Mouse (Mus musculus) lung, embryonic 15.5 days (tissue): ENCODE data around the gene Pawr. TPM values are rescaled to one million over a fixed set of nuclear protein-coding genes. Genes with fewer than 3 reads are reported as not detected.

ENCODE experiments used
- ATAC-seq: fragments of 200-750 bp; cut with Nextera tagmentation; 2 replicates; pipeline ENCODE4 v1.8.0; 2017; ENCODE audit warnings: moderate number of reproducible peaks, borderline replicate concordance; ENCODE audit not compliant: low FRiP score, low TSS enrichment; ENCODE audit errors: extremely low read depth
- H3K27ac ChIP-seq: fragments of 300-500 bp; sonication (generic); 2 replicates; pipeline ENCODE4 v1.5.1; 2015; ENCODE audit warnings: moderate library complexity, mild to moderate bottlenecking, inconsistent platforms
- H3K27me3 ChIP-seq: fragments of 300-500 bp; sonication (generic); 2 replicates; pipeline ENCODE4 v1.6.1; 2015; ENCODE audit warnings: inconsistent platforms
- H3K36me3 ChIP-seq: fragments of 300-500 bp; sonication (generic); 2 replicates; pipeline ENCODE4 v1.6.1; 2015; ENCODE audit warnings: inconsistent platforms
- H3K4me1 ChIP-seq: fragments of 300-500 bp; sonication (generic); 2 replicates; pipeline ENCODE4 v1.6.1; 2015; ENCODE audit warnings: inconsistent platforms
- H3K4me2 ChIP-seq: fragments of 300-500 bp; sonication (generic); 2 replicates; pipeline ENCODE4 v1.6.1; 2015; ENCODE audit warnings: inconsistent platforms, mild to moderate bottlenecking, moderate library complexity
- H3K4me3 ChIP-seq: fragments of 300-500 bp; sonication (generic); 2 replicates; pipeline ENCODE4 v1.5.1; 2015; ENCODE audit warnings: mild to moderate bottlenecking, inconsistent platforms
- H3K9ac ChIP-seq: fragments of 300-500 bp; sonication (generic); 2 replicates; pipeline ENCODE4 v1.6.1; 2015; ENCODE audit warnings: inconsistent platforms
- H3K9me3 ChIP-seq: fragments of 300-500 bp; sonication (generic); 2 replicates; pipeline ENCODE4 v1.6.1; 2016; ENCODE audit warnings: inconsistent platforms
- WGBS: fragments of 180-500 bp; shearing (Covaris S2); methylation state at CpG from one replicate; pipeline ENCODE4 v1.1.7; 2015; 5-methylcytosine and 5-hydroxymethylcytosine counted together
- polyA plus RNA-seq: library from polyadenylated mRNA; unstranded; fragments of >200 nt; fragmentation: Nextera tagmentation; extraction: Ambion mirVana; gene quantifications from 2 replicates; pipeline ENCODE4 v1.2.1, GENCODE M21; 2015

The Pawr gene
- polyA plus RNA-seq, 1 experiment from 2014 or later = 20.8 TPM

- H3K27ac ChIP-seq = no peak overlapping the region
- H3K4me1 ChIP-seq = no peaks in the 10 kb centered on the region
- WGBS = 93% methylated on average over 7 of the region's 7 CpGs
- no peaks in the 10 kb centered on the region for H3K9me3 ChIP-seq
- no peak overlapping the region for H3K9ac ChIP-seq
- ATAC-seq = no peak
- no peak overlapping the region for H3K4me3 ChIP-seq
- H3K4me2 ChIP-seq = no peak overlapping the region
- no peaks in the 10 kb centered on the region for H3K36me3 ChIP-seq
- H3K27me3 ChIP-seq = no peaks in the 10 kb centered on the region
Observed at GRCm38 (mm10) chr10:108315236-108315635, 16.7 kb upstream of the Pawr start.

- Histone ChIP-seq H3K27me3 (no peaks in the 10 kb centered on the region), H3K36me3 (no peaks in the 10 kb centered on the region), H3K9ac (no peak overlapping the region), H3K4me3 (no peak overlapping the region), H3K27ac (no peak overlapping the region), H3K4me1 (no peaks in the 10 kb centered on the region), H3K4me2 (no peak overlapping the region), H3K9me3 (no peaks in the 10 kb centered on the region)
- WGBS = 83% methylated on average over 7 of the region's 7 CpGs
- no peak for ATAC-seq
Observed at GRCm38 (mm10) chr10:108328356-108328755, 3.6 kb upstream of the Pawr start.

GRCm38 (mm10) chr10:108328983-108329382 lies 2.9 kb upstream of the Pawr start:
- Histone ChIP-seq H3K4me2 (no peak overlapping the region), H3K9me3 (no peaks in the 10 kb centered on the region), H3K4me3 (no peak overlapping the region), H3K27me3 (no peaks in the 10 kb centered on the region), H3K36me3 (no peaks in the 10 kb centered on the region), H3K9ac (no peak overlapping the region), H3K4me1 (no peaks in the 10 kb centered on the region), H3K27ac (no peak overlapping the region)
- WGBS = 87% methylated on average over 12 of the region's 12 CpGs
- ATAC-seq = no peak

GRCm38 (mm10) chr10:108329771-108330170 lies 2.1 kb upstream of the Pawr start:
- Histone ChIP-seq H3K9ac (no peak overlapping the region), H3K4me3 (no peak overlapping the region), H3K27me3 (no peaks in the 10 kb centered on the region), H3K4me1 (peaks cover under 1% of the 10 kb centered on the region; the same call in 1 of the 2 replicates), H3K4me2 (no peak overlapping the region), H3K27ac (no peak overlapping the region), H3K9me3 (no peaks in the 10 kb centered on the region), H3K36me3 (no peaks in the 10 kb centered on the region)
- no peak for ATAC-seq
- WGBS = 50% methylated on average over 5 of the region's 5 CpGs

GRCm38 (mm10) chr10:108330964-108331363 lies 957 bp upstream of the Pawr start:
- Histone ChIP-seq H3K9ac (no peak overlapping the region; the same call in 1 of the 2 replicates), H3K9me3 (no peaks in the 10 kb centered on the region), H3K36me3 (no peaks in the 10 kb centered on the region), H3K27me3 (no peaks in the 10 kb centered on the region), H3K4me3 (peak overlapping the region; percentile 75), H3K4me2 (peak overlapping the region; percentile 78), H3K4me1 (peaks cover 6% of the 10 kb centered on the region; the same call in 1 of the 2 replicates), H3K27ac (0 out of 2 replicates have a peak overlapping the region, but pooled peaks have one; percentile 39)
- ATAC-seq = no peak
- 10% methylated on average over 10 of the region's 10 CpGs for WGBS

- H3K27ac ChIP-seq = peak overlapping the region; percentile 92
Observed at GRCm38 (mm10) chr10:108332571-108333541, 935 bp downstream of the Pawr start.

GRCm38 (mm10) chr10:108333642-108334041 lies 1.7 kb downstream of the Pawr start:
- 5% methylated on average over 12 of the region's 12 CpGs for WGBS
- no peak for ATAC-seq

More at GRCm38 (mm10) chr10:108332571-108333541, 935 bp downstream of the Pawr start:
- peak overlapping the region; percentile 75 for H3K4me3 ChIP-seq
- no peaks in the 10 kb centered on the region for H3K9me3 ChIP-seq
- under 1% methylated on average over 59 of the region's 129 CpGs for WGBS
- peak overlapping the region; percentile 76 for H3K9ac ChIP-seq
- H3K36me3 ChIP-seq = no peaks in the 10 kb centered on the region
- H3K27me3 ChIP-seq = no peaks in the 10 kb centered on the region
- peak overlapping the region; percentile 78 for H3K4me2 ChIP-seq
- peaks cover 13% of the 10 kb centered on the region for H3K4me1 ChIP-seq
- peak; percentile 49 for ATAC-seq

GRCm38 (mm10) chr10:108334096-108334495 lies 2.2 kb downstream of the Pawr start:
- no peaks in the 10 kb centered on the region for H3K9me3 ChIP-seq
- H3K27ac ChIP-seq = no peak overlapping the region
- ATAC-seq = no peak
- no peaks in the 10 kb centered on the region for H3K27me3 ChIP-seq
- WGBS = 23% methylated on average over 1 of the region's 1 CpGs
- H3K36me3 ChIP-seq = no peaks in the 10 kb centered on the region
- H3K4me3 ChIP-seq = peak overlapping the region; percentile 75
- peak overlapping the region; percentile 78 for H3K4me2 ChIP-seq
- H3K9ac ChIP-seq = no peak overlapping the region
- peaks cover 16% of the 10 kb centered on the region for H3K4me1 ChIP-seq

More at GRCm38 (mm10) chr10:108333642-108334041, 1.7 kb downstream of the Pawr start:
- Histone ChIP-seq H3K4me3 (peak overlapping the region; percentile 75), H3K36me3 (no peaks in the 10 kb centered on the region), H3K9ac (peak overlapping the region; percentile 76), H3K4me1 (peaks cover 16% of the 10 kb centered on the region), H3K4me2 (peak overlapping the region; percentile 78), H3K27ac (no peak overlapping the region), H3K27me3 (no peaks in the 10 kb centered on the region), H3K9me3 (no peaks in the 10 kb centered on the region)

GRCm38 (mm10) chr10:108335736-108336292 lies 3.9 kb downstream of the Pawr start:
- no peak overlapping the region for H3K9ac ChIP-seq
- peaks cover 16% of the 10 kb centered on the region for H3K4me1 ChIP-seq
- 82% methylated on average over 10 of the region's 10 CpGs for WGBS
- no peak for ATAC-seq
- no peaks in the 10 kb centered on the region for H3K9me3 ChIP-seq
- no peak overlapping the region for H3K4me3 ChIP-seq
- no peaks in the 10 kb centered on the region for H3K36me3 ChIP-seq
- no peak overlapping the region for H3K4me2 ChIP-seq
- H3K27me3 ChIP-seq = no peaks in the 10 kb centered on the region
- H3K27ac ChIP-seq = no peak overlapping the region

GRCm38 (mm10) chr10:108336581-108336980 lies 4.7 kb downstream of the Pawr start:
- ATAC-seq = no peak
- Histone ChIP-seq H3K36me3 (no peaks in the 10 kb centered on the region), H3K27me3 (no peaks in the 10 kb centered on the region), H3K4me2 (no peak overlapping the region), H3K27ac (no peak overlapping the region), H3K9me3 (no peaks in the 10 kb centered on the region), H3K4me3 (no peak overlapping the region), H3K9ac (no peak overlapping the region), H3K4me1 (peaks cover 16% of the 10 kb centered on the region)
- 71% methylated on average over 9 of the region's 9 CpGs for WGBS

- Histone ChIP-seq H3K27me3 (no peaks in the 10 kb centered on the region), H3K36me3 (peaks cover 4% of the 10 kb centered on the region; the same call in 1 of the 2 replicates), H3K27ac (no peak overlapping the region), H3K9me3 (no peaks in the 10 kb centered on the region), H3K9ac (no peak overlapping the region), H3K4me2 (no peak overlapping the region), H3K4me1 (peaks cover 16% of the 10 kb centered on the region), H3K4me3 (no peak overlapping the region)
- ATAC-seq = no peak
- 78% methylated on average over 22 of the region's 22 CpGs for WGBS
Observed at GRCm38 (mm10) chr10:108338055-108338961, 6.4 kb downstream of the Pawr start.
